In genomic region chr4:41772946-41773345, GRCm38 (mm10) we compare ENCODE assay signal across 9 mouse cellular contexts. TPM values are rescaled to one million over a fixed set of nuclear protein-coding genes. Genes with fewer than 3 reads are reported as not detected.
DNase-seq lines count a peak whose midpoint lies in the region; ATAC-seq and TF ChIP-seq lines count a peak whose summit lies in the region.
"Not testable (repeated sequence)": the region's sequence is repeated elsewhere in the genome, so short reads cannot be mapped to it uniquely, and the experiment has no call there.
"Had no signal": no experiment of that assay in that cellular context is flagged by ENCODE, and none has a peak within 500 bp of the region (broad histone marks: within the 10 kb centered on the region; RNA-seq: fewer than 3 reads in every experiment).

No protein-coding gene starts in this region.

- not testable (repeated sequence) for H3K4me1 ChIP-seq in MEL (ENCODE audit: control insufficient read depth in 1 of 2, insufficient read depth in 2 of 2, low read length in 2 of 2); embryonic facial prominence, embryonic 11.5 days (ENCODE audit: control insufficient read depth, insufficient read depth, low read length); hindbrain, embryonic 14.5 days (replicated peaks; ENCODE audit: control insufficient read depth, insufficient read depth, low read length); kidney, postnatal 0 days (replicated peaks; ENCODE audit: insufficient read depth, low read length); liver, embryonic 14.5 days (replicated peaks; ENCODE audit: control insufficient read depth in 2 of 2, insufficient read depth in 2 of 2, low read length in 1 of 2); midbrain, embryonic 16.5 days (ENCODE audit: control insufficient read depth, insufficient read depth, low read length); testis, adult 2 months (ENCODE audit: control insufficient read depth, insufficient read depth, low read length)

- peak; percentile 42 for DNase-seq in MEL (ENCODE audit: low read depth, low spot score)
- DNase-seq in embryonic facial prominence, embryonic 11.5 days (ENCODE audit: low spot score), result peak; percentile 51
- DNase-seq in gastrocnemius, postnatal 25 days, result peak; percentile 5
- DNase-seq in hindbrain, embryonic 14.5 days (ENCODE audit: low spot score), result peak; percentile 21
- DNase-seq in kidney, postnatal 0 days (ENCODE audit: low spot score); liver, embryonic 14.5 days (ENCODE audit: low read depth in 3 of 3, low spot score in 3 of 3): not testable (repeated sequence)

- TF ChIP-seq CTCF in MEL (IDR thresholded peaks at IDR 0.05 in 2 of 3, conservative IDR thresholded peaks at IDR 0.05 in 1 of 3; ENCODE audit: control insufficient read depth in 1 of 3, insufficient read depth in 1 of 3, low read depth in 2 of 3, low read length in 3 of 3, poor library complexity in 1 of 3, severe bottlenecking in 1 of 3); kidney, postnatal 0 days (IDR thresholded peaks at IDR 0.05; ENCODE audit: low read depth); liver, embryonic 14.5 days (IDR thresholded peaks at IDR 0.05; ENCODE audit: low read depth); testis, adult 2 months (IDR thresholded peaks at IDR 0.05; ENCODE audit: control insufficient read depth, insufficient read depth, insufficient replicate concordance, low read depth, low read length): not testable (repeated sequence)

- not testable (repeated sequence) for H3K27me3 ChIP-seq in MEL (ENCODE audit: control insufficient read depth in 1 of 2, insufficient read depth in 2 of 2, low read length in 2 of 2); embryonic facial prominence, embryonic 11.5 days (ENCODE audit: control insufficient read depth, insufficient read depth, low read length); hindbrain, embryonic 14.5 days (ENCODE audit: control insufficient read depth, insufficient read depth, low read length); kidney, postnatal 0 days (ENCODE audit: insufficient read depth, low read length); liver, embryonic 14.5 days (ENCODE audit: control insufficient read depth, insufficient read depth, low read length); midbrain, embryonic 16.5 days (ENCODE audit: control insufficient read depth, insufficient read depth, low read depth, low read length); testis, adult 2 months (ENCODE audit: control insufficient read depth, insufficient read depth, low read length)

- H3K4me2 ChIP-seq in embryonic facial prominence, embryonic 11.5 days (ENCODE audit: low read depth, low read length), result peak overlapping the region; percentile 32; the same call in 1 of the 2 replicates
- peak overlapping the region; percentile 51 for H3K4me2 ChIP-seq in hindbrain, embryonic 14.5 days (replicated peaks)
- peak overlapping the region; percentile 49 for H3K4me2 ChIP-seq in kidney, postnatal 0 days (ENCODE audit: low read length)
- peak overlapping the region; percentile 52 for H3K4me2 ChIP-seq in liver, embryonic 14.5 days (ENCODE audit: low read depth)
- H3K4me2 ChIP-seq in midbrain, embryonic 16.5 days (ENCODE audit: low read length), result peak overlapping the region; percentile 54

- ATAC-seq in embryonic facial prominence, embryonic 11.5 days (replicated peaks; ENCODE audit: insufficient number of reproducible peaks, low FRiP score, low TSS enrichment, low read depth); hindbrain, embryonic 14.5 days (ENCODE audit: low FRiP score); kidney, postnatal 0 days (replicated peaks; ENCODE audit: low FRiP score, low read depth); liver, embryonic 14.5 days (ENCODE audit: insufficient read depth); midbrain, embryonic 16.5 days: not testable (repeated sequence)

- H3K9me3 ChIP-seq in MEL (replicated peaks; ENCODE audit: insufficient read depth, low read length); embryonic facial prominence, embryonic 11.5 days (replicated peaks; ENCODE audit: control insufficient read depth, low read length); hindbrain, embryonic 14.5 days (ENCODE audit: control insufficient read depth, low read length); kidney, postnatal 0 days (replicated peaks; ENCODE audit: low read length); liver, embryonic 14.5 days (ENCODE audit: control insufficient read depth, low read length); midbrain, embryonic 16.5 days (replicated peaks; ENCODE audit: control insufficient read depth, low read length, poor library complexity, severe bottlenecking): not testable (repeated sequence)

- 2% methylated on average over 5 of the region's 16 CpGs for WGBS in embryonic facial prominence, embryonic 11.5 days
- WGBS in hindbrain, embryonic 14.5 days, result 1% methylated on average over 5 of the region's 16 CpGs
- WGBS in kidney, postnatal 0 days, result 4% methylated on average over 6 of the region's 16 CpGs
- 3% methylated on average over 7 of the region's 16 CpGs for WGBS in liver, embryonic 14.5 days (ENCODE audit: insufficient replicate concordance)
- WGBS in midbrain, embryonic 16.5 days, result 0% methylated on average over 5 of the region's 16 CpGs

- not testable (repeated sequence) for TF ChIP-seq RAD21 in MEL (IDR thresholded peaks at IDR 0.05; ENCODE audit: low read depth, low read length)

- peak overlapping the region; percentile 32; the same call in 1 of the 2 replicates for H3K9ac ChIP-seq in MEL (ENCODE audit: control insufficient read depth, low read depth, low read length, poor library complexity, severe bottlenecking)
- not testable (repeated sequence) for H3K9ac ChIP-seq in embryonic facial prominence, embryonic 11.5 days (replicated peaks; ENCODE audit: low read length); kidney, postnatal 0 days (ENCODE audit: low read depth, low read length); liver, embryonic 14.5 days (replicated peaks)
- H3K9ac ChIP-seq in hindbrain, embryonic 14.5 days, result peak overlapping the region; percentile 42; the same call in 1 of the 2 replicates
- 0 out of 2 replicates have a peak overlapping the region, but pooled peaks have one; percentile 26 for H3K9ac ChIP-seq in midbrain, embryonic 16.5 days (ENCODE audit: low read depth, low read length)

- H3K36me3 ChIP-seq in MEL (ENCODE audit: control insufficient read depth in 1 of 2, insufficient read depth in 2 of 2, low read length in 2 of 2); embryonic facial prominence, embryonic 11.5 days (replicated peaks; ENCODE audit: control insufficient read depth, insufficient read depth, low read depth, low read length); hindbrain, embryonic 14.5 days (replicated peaks; ENCODE audit: control insufficient read depth, insufficient read depth); kidney, postnatal 0 days (ENCODE audit: insufficient read depth, low read length); liver, embryonic 14.5 days (replicated peaks; ENCODE audit: control insufficient read depth, insufficient read depth, low read depth); midbrain, embryonic 16.5 days (ENCODE audit: control insufficient read depth, insufficient read depth, low read length); testis, adult 2 months (ENCODE audit: control insufficient read depth, insufficient read depth, low read length): not testable (repeated sequence)

- TF ChIP-seq POLR2A in MEL (IDR thresholded peaks at IDR 0.05; ENCODE audit: control insufficient read depth in 1 of 2, insufficient read depth in 1 of 2, low read depth in 1 of 2, low read length in 2 of 2, poor library complexity in 1 of 2); testis, adult 2 months (IDR thresholded peaks at IDR 0.05; ENCODE audit: control insufficient read depth, low read depth, low read length): not testable (repeated sequence)

- TF ChIP-seq EP300 in MEL (IDR thresholded peaks at IDR 0.05; ENCODE audit: low read depth in 1 of 2, low read length in 2 of 2); liver, embryonic 14.5 days (IDR thresholded peaks at IDR 0.05; ENCODE audit: low read depth): not testable (repeated sequence)

- H3K4me3 ChIP-seq in MEL (ENCODE audit: control insufficient read depth in 1 of 2, insufficient read depth in 1 of 2, low read depth in 2 of 2, low read length in 2 of 2), result peak overlapping the region; percentile 31 to 41; a peak in 3 of 4 replicates
- H3K4me3 ChIP-seq in embryonic facial prominence, embryonic 11.5 days (ENCODE audit: low read depth, low read length), result 0 out of 2 replicates have a peak overlapping the region, but pooled peaks have one; percentile 17
- peak overlapping the region; percentile 29 for H3K4me3 ChIP-seq in hindbrain, embryonic 14.5 days (replicated peaks; ENCODE audit: low read length)
- H3K4me3 ChIP-seq in kidney, postnatal 0 days (replicated peaks; ENCODE audit: low read depth, low read length), result not testable (repeated sequence)
- H3K4me3 ChIP-seq in liver, embryonic 14.5 days (ENCODE audit: insufficient read depth in 1 of 2, low read depth in 2 of 2, low read length in 2 of 2), result peak overlapping the region; percentile 20 to 25; a peak in 2 of 4 replicates
- H3K4me3 ChIP-seq in midbrain, embryonic 16.5 days (ENCODE audit: low read depth, low read length), result peak overlapping the region; percentile 35
- H3K4me3 ChIP-seq in testis, adult 2 months (ENCODE audit: control insufficient read depth, low read depth, low read length), result peak overlapping the region; percentile 75

- peak overlapping the region; percentile 42; the same call in 1 of the 2 replicates for H3K27ac ChIP-seq in MEL (ENCODE audit: control insufficient read depth, low read depth, low read length)
- not testable (repeated sequence) for H3K27ac ChIP-seq in embryonic facial prominence, embryonic 11.5 days (replicated peaks; ENCODE audit: low read depth, low read length); hindbrain, embryonic 14.5 days; liver, embryonic 14.5 days; midbrain, embryonic 16.5 days (ENCODE audit: low read length); testis, adult 2 months (ENCODE audit: control insufficient read depth, insufficient read depth, low read depth, low read length)
- 0 out of 2 replicates have a peak overlapping the region, but pooled peaks have one; percentile 50 for H3K27ac ChIP-seq in kidney, postnatal 0 days

- H3K79me2 ChIP-seq in MEL (ENCODE audit: control insufficient read depth, insufficient read depth, low read length, poor library complexity), result not testable (repeated sequence)

RNA-seq across cellular contexts. Expression of gene Ccl27a, which starts 1.1 kb away (rescaled TPM):
- total RNA-seq in MEL (2012; rRNA removed), result 4.9 and 6.4 TPM in 2 replicates
- 10 to 100 TPM in 1 of 2 experiments, not detected in 1; 12.1 TPM for polyA plus RNA-seq in MEL (2012; ENCODE audit: insufficient read depth in 1 of 2, insufficient read length in 2 of 2, low read depth in 1 of 2, low replicate concordance in 2 of 2, missing spikeins in 1 of 2)
- 47.7 and 49.3 TPM in 2 replicates for polyA plus RNA-seq in embryonic facial prominence, embryonic 11.5 days (2014; fragmentation: Nextera tagmentation; extraction: Ambion mirVana)
- total RNA-seq in gastrocnemius, postnatal 25 days (2021), result 10 to 100 TPM; 19.6 to 24.2 TPM
- 238 and 269 TPM in 2 replicates for polyA plus RNA-seq in hindbrain, embryonic 14.5 days (2014; fragmentation: Nextera tagmentation; extraction: Ambion mirVana)
- polyA plus RNA-seq in kidney, postnatal 0 days (2015; fragmentation: Nextera tagmentation; extraction: Ambion mirVana), result 39.1 and 42.1 TPM in 2 replicates
- polyA plus RNA-seq in liver, embryonic 14.5 days (2012; rRNA removed), result 9.5 and 10.8 TPM in 2 replicates
- polyA plus RNA-seq in liver, embryonic 14.5 days (2014; fragmentation: Nextera tagmentation; extraction: Ambion mirVana), result 7.8 and 8.2 TPM in 2 replicates
- polyA plus RNA-seq in midbrain, embryonic 16.5 days (2015; fragmentation: Nextera tagmentation; extraction: Ambion mirVana), result 290 and 302 TPM in 2 replicates
- 872 and 1,011 TPM in 2 replicates for polyA plus RNA-seq in testis, adult 2 months (2012; rRNA removed)

RNA-seq across cellular contexts. Expression of gene Sigmar1, which starts 17.0 kb away (rescaled TPM):
- total RNA-seq in MEL (2012; rRNA removed), result 59.4 and 80.1 TPM in 2 replicates
- polyA plus RNA-seq in MEL (2012; ENCODE audit: insufficient read depth in 1 of 2, insufficient read length in 2 of 2, low read depth in 1 of 2, low replicate concordance in 2 of 2, missing spikeins in 1 of 2), result 100 to 1,000 TPM; 112 to 190 TPM
- polyA plus RNA-seq in embryonic facial prominence, embryonic 11.5 days (2014; fragmentation: Nextera tagmentation; extraction: Ambion mirVana), result 73.4 and 83.8 TPM in 2 replicates
- total RNA-seq in gastrocnemius, postnatal 25 days (2021), result 10 to 100 TPM in 1 of 2 experiments, 1 to 10 TPM in 1; 8.4 to 11.9 TPM
- 77.5 and 84.5 TPM in 2 replicates for polyA plus RNA-seq in hindbrain, embryonic 14.5 days (2014; fragmentation: Nextera tagmentation; extraction: Ambion mirVana)
- 58.4 and 64.4 TPM in 2 replicates for polyA plus RNA-seq in kidney, postnatal 0 days (2015; fragmentation: Nextera tagmentation; extraction: Ambion mirVana)
- polyA plus RNA-seq in liver, embryonic 14.5 days (2012; rRNA removed), result 24.4 and 30.2 TPM in 2 replicates
- polyA plus RNA-seq in liver, embryonic 14.5 days (2014; fragmentation: Nextera tagmentation; extraction: Ambion mirVana), result 36.0 and 36.2 TPM in 2 replicates
- polyA plus RNA-seq in midbrain, embryonic 16.5 days (2015; fragmentation: Nextera tagmentation; extraction: Ambion mirVana), result 57.3 and 65.1 TPM in 2 replicates
- 21.0 and 22.3 TPM in 2 replicates for polyA plus RNA-seq in testis, adult 2 months (2012; rRNA removed)

RNA-seq across cellular contexts. Expression of gene Galt, which starts 17.9 kb away (rescaled TPM):
- 22.7 and 26.5 TPM in 2 replicates for total RNA-seq in MEL (2012; rRNA removed)
- polyA plus RNA-seq in MEL (2012; ENCODE audit: insufficient read depth in 1 of 2, insufficient read length in 2 of 2, low read depth in 1 of 2, low replicate concordance in 2 of 2, missing spikeins in 1 of 2), result 10 to 100 TPM in 1 of 2 experiments, not detected in 1; 31.9 TPM
- 35.1 and 37.5 TPM in 2 replicates for polyA plus RNA-seq in embryonic facial prominence, embryonic 11.5 days (2014; fragmentation: Nextera tagmentation; extraction: Ambion mirVana)
- total RNA-seq in gastrocnemius, postnatal 25 days (2021), result 10 to 100 TPM; 33.6 to 36.1 TPM
- 46.2 and 47.2 TPM in 2 replicates for polyA plus RNA-seq in hindbrain, embryonic 14.5 days (2014; fragmentation: Nextera tagmentation; extraction: Ambion mirVana)
- 72.1 and 75.2 TPM in 2 replicates for polyA plus RNA-seq in kidney, postnatal 0 days (2015; fragmentation: Nextera tagmentation; extraction: Ambion mirVana)
- 24.2 and 29.5 TPM in 2 replicates for polyA plus RNA-seq in liver, embryonic 14.5 days (2012; rRNA removed)
- polyA plus RNA-seq in liver, embryonic 14.5 days (2014; fragmentation: Nextera tagmentation; extraction: Ambion mirVana), result 19.2 and 22.1 TPM in 2 replicates
- 52.5 and 58.9 TPM in 2 replicates for polyA plus RNA-seq in midbrain, embryonic 16.5 days (2015; fragmentation: Nextera tagmentation; extraction: Ambion mirVana)
- polyA plus RNA-seq in testis, adult 2 months (2012; rRNA removed), result 11.1 and 13.6 TPM in 2 replicates

RNA-seq across cellular contexts. Expression of gene Arid3c, which starts 42.0 kb away (rescaled TPM):
- not detected in 2 replicates for total RNA-seq in MEL (2012; rRNA removed)
- polyA plus RNA-seq in MEL (2012; ENCODE audit: insufficient read depth in 1 of 2, insufficient read length in 2 of 2, low read depth in 1 of 2, low replicate concordance in 2 of 2, missing spikeins in 1 of 2), result under 1 TPM in 1 of 2 experiments, not detected in 1; 0.13 TPM
- polyA plus RNA-seq in embryonic facial prominence, embryonic 11.5 days (2014; fragmentation: Nextera tagmentation; extraction: Ambion mirVana), result 0.42 TPM in 1 of 2 replicates, not detected in the other
- total RNA-seq in gastrocnemius, postnatal 25 days (2021), result not detected
- polyA plus RNA-seq in hindbrain, embryonic 14.5 days (2014; fragmentation: Nextera tagmentation; extraction: Ambion mirVana), result 1.0 and 1.5 TPM in 2 replicates
- polyA plus RNA-seq in kidney, postnatal 0 days (2015; fragmentation: Nextera tagmentation; extraction: Ambion mirVana), result 0.08 and 0.14 TPM in 2 replicates
- not detected in 2 replicates for polyA plus RNA-seq in liver, embryonic 14.5 days (2012; rRNA removed)
- polyA plus RNA-seq in liver, embryonic 14.5 days (2014; fragmentation: Nextera tagmentation; extraction: Ambion mirVana), result not detected in 2 replicates
- polyA plus RNA-seq in midbrain, embryonic 16.5 days (2015; fragmentation: Nextera tagmentation; extraction: Ambion mirVana), result 0.58 and 1.2 TPM in 2 replicates
- 0.12 and 0.17 TPM in 2 replicates for polyA plus RNA-seq in testis, adult 2 months (2012; rRNA removed)
- total RNA-seq: heart, postnatal 36 days had no signal

RNA-seq across cellular contexts. Expression of gene Dctn3, which starts 50.0 kb away (rescaled TPM):
- 51.8 and 57.7 TPM in 2 replicates for total RNA-seq in MEL (2012; rRNA removed)
- polyA plus RNA-seq in MEL (2012; ENCODE audit: insufficient read depth in 1 of 2, insufficient read length in 2 of 2, low read depth in 1 of 2, low replicate concordance in 2 of 2, missing spikeins in 1 of 2), result 10 to 100 TPM in 1 of 2 experiments, not detected in 1; 64.6 TPM
- polyA plus RNA-seq in embryonic facial prominence, embryonic 11.5 days (2014; fragmentation: Nextera tagmentation; extraction: Ambion mirVana), result 119 and 128 TPM in 2 replicates
- total RNA-seq in gastrocnemius, postnatal 25 days (2021), result 10 to 100 TPM; 38.5 to 40.6 TPM
- polyA plus RNA-seq in hindbrain, embryonic 14.5 days (2014; fragmentation: Nextera tagmentation; extraction: Ambion mirVana), result 271 and 274 TPM in 2 replicates
- 152 and 154 TPM in 2 replicates for polyA plus RNA-seq in kidney, postnatal 0 days (2015; fragmentation: Nextera tagmentation; extraction: Ambion mirVana)
- polyA plus RNA-seq in liver, embryonic 14.5 days (2012; rRNA removed), result 28.7 and 39.8 TPM in 2 replicates
- 63.9 and 68.6 TPM in 2 replicates for polyA plus RNA-seq in liver, embryonic 14.5 days (2014; fragmentation: Nextera tagmentation; extraction: Ambion mirVana)
- 295 and 313 TPM in 2 replicates for polyA plus RNA-seq in midbrain, embryonic 16.5 days (2015; fragmentation: Nextera tagmentation; extraction: Ambion mirVana)
- polyA plus RNA-seq in testis, adult 2 months (2012; rRNA removed), result 84.2 and 90.3 TPM in 2 replicates
